Comparison of ENCODE assay signal across 27 mouse cellular contexts in the genomic region with DNA sequence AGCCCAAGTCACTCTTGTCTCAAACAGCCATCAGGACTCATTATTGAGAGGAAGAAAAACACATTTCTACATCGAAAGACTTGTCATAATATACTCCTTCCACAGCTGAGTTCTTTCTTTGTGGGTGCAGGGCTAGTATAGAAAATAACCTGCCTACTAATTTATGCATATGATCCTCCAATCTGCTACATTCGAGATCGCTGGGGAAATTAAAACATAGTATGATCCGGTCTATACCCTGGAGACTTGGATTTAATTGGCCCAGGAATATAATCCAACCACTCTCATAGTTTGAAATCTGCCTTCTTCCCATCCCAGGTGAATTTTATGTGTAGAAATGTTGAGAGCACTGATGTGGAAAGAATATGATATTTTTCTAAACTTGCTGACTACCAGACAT.
A peak's percentile ranks its signal among the peaks of the same experiment; 100 is the strongest.
DNase-seq lines count a peak whose midpoint lies in the region; ATAC-seq and TF ChIP-seq lines count a peak whose summit lies in the region.
"Had no signal": no experiment of that assay in that cellular context is flagged by ENCODE, and none has a peak within 500 bp of the region (broad histone marks: within the 10 kb centered on the region; RNA-seq: fewer than 3 reads in every experiment).

No protein-coding gene starts in this region.

- TF ChIP-seq CTCF in brain, embryonic 14.5 days (IDR thresholded peaks at IDR 0.05; ENCODE audit: borderline replicate concordance, extremely low read depth, insufficient read depth, insufficient read length), result no peak
- TF ChIP-seq CTCF in hindbrain, postnatal 0 days (IDR thresholded peaks at IDR 0.05; ENCODE audit: low read depth), result no peak

- DNase-seq in hindbrain, embryonic 14.5 days (ENCODE audit: low spot score), result peak; percentile 44
- no peak for DNase-seq in hindbrain, embryonic 10.5 days (ENCODE audit: low spot score)
- peak; percentile 36 for DNase-seq in brain, embryonic 14.5 days (ENCODE audit: low read depth)
- peak; percentile 18 for DNase-seq in hindbrain, postnatal 0 days (ENCODE audit: low spot score)
- no peak for DNase-seq in urinary bladder, postnatal 25 days (ENCODE audit: low spot score)
- no peak for DNase-seq in right cerebral cortex, postnatal 25 days
- DNase-seq: adrenal gland, adult 2 months; adrenal gland, postnatal 14 days; cerebellum, adult 11-12 months; cerebellum, adult 8-10 months; cerebellum, postnatal 10 days; cerebellum, postnatal 36 days; embryo, embryonic 11 days; forebrain, postnatal 0 days; gastrocnemius, postnatal 25 days; heart, adult 18-20 months; heart, postnatal 10 days; heart, postnatal 36 days had no signal

- H3K9me3 ChIP-seq in hindbrain, embryonic 14.5 days (ENCODE audit: control insufficient read depth, low read length), result no peaks in the 10 kb centered on the region
- no peaks in the 10 kb centered on the region for H3K9me3 ChIP-seq in hindbrain, embryonic 10.5 days
- H3K9me3 ChIP-seq in hindbrain, postnatal 0 days (ENCODE audit: low read length), result no peaks in the 10 kb centered on the region
- no peaks in the 10 kb centered on the region for H3K9me3 ChIP-seq in midbrain, embryonic 15.5 days
- H3K9me3 ChIP-seq: embryonic facial prominence, embryonic 15.5 days; heart, embryonic 12.5 days; heart, embryonic 15.5 days; hindbrain, embryonic 15.5 days had no signal

- no peak overlapping the region for H3K4me3 ChIP-seq in hindbrain, embryonic 14.5 days (replicated peaks; ENCODE audit: low read length)
- H3K4me3 ChIP-seq in hindbrain, embryonic 10.5 days, result no peak overlapping the region
- no peak overlapping the region for H3K4me3 ChIP-seq in hindbrain, postnatal 0 days (ENCODE audit: low read length)
- no peak overlapping the region for H3K4me3 ChIP-seq in midbrain, embryonic 15.5 days
- H3K4me3 ChIP-seq: embryonic facial prominence, embryonic 15.5 days; heart, embryonic 12.5 days; heart, embryonic 15.5 days; hindbrain, embryonic 15.5 days had no signal

- no peaks in the 10 kb centered on the region for H3K36me3 ChIP-seq in hindbrain, embryonic 14.5 days (replicated peaks; ENCODE audit: control insufficient read depth, insufficient read depth)
- H3K36me3 ChIP-seq in hindbrain, embryonic 10.5 days, result no peaks in the 10 kb centered on the region
- H3K36me3 ChIP-seq in hindbrain, postnatal 0 days (ENCODE audit: insufficient read depth, low read length), result no peaks in the 10 kb centered on the region
- no peaks in the 10 kb centered on the region for H3K36me3 ChIP-seq in midbrain, embryonic 15.5 days (replicated peaks)
- H3K36me3 ChIP-seq: embryonic facial prominence, embryonic 15.5 days; heart, embryonic 12.5 days; heart, embryonic 15.5 days; hindbrain, embryonic 15.5 days had no signal

- WGBS in hindbrain, embryonic 14.5 days, result 68% methylated on average over 4 of the region's 4 CpGs
- WGBS in hindbrain, embryonic 10.5 days, result 90% methylated on average over 4 of the region's 4 CpGs
- 69% methylated on average over 4 of the region's 4 CpGs for WGBS in hindbrain, postnatal 0 days
- 61% methylated on average over 4 of the region's 4 CpGs for WGBS in midbrain, embryonic 15.5 days

- ATAC-seq in hindbrain, embryonic 14.5 days (ENCODE audit: low FRiP score), result peak; percentile 66; the same call in 1 of the 2 replicates
- no peak; the same call in 1 of the 2 replicates for ATAC-seq in hindbrain, postnatal 0 days
- ATAC-seq in midbrain, embryonic 15.5 days (replicated peaks), result 0 out of 2 replicates have a peak, but pooled peaks have one; percentile 37
- ATAC-seq in megakaryocyte progenitor cell, adult 5-6 weeks (replicated peaks; ENCODE audit: poor library complexity), result no peak
- ATAC-seq: CD4-positive, CD25-positive, alpha-beta regulatory T cell, adult 4 months; forebrain, embryonic 14.5 days; forebrain, postnatal 0 days; inflammation-experienced regulatory T-cells, adult 6 months had no signal

- no peak for TF ChIP-seq POLR2A in brain, embryonic 14.5 days (IDR thresholded peaks at IDR 0.05; ENCODE audit: borderline replicate concordance, extremely low read depth, insufficient read depth, insufficient read length, poor library complexity, severe bottlenecking)

- no peaks in the 10 kb centered on the region for H3K27me3 ChIP-seq in hindbrain, embryonic 14.5 days (ENCODE audit: control insufficient read depth, insufficient read depth, low read length)
- no peaks in the 10 kb centered on the region for H3K27me3 ChIP-seq in hindbrain, embryonic 10.5 days (ENCODE audit: insufficient read depth, poor library complexity, severe bottlenecking)
- H3K27me3 ChIP-seq in hindbrain, postnatal 0 days (ENCODE audit: insufficient read depth, low read length), result no peaks in the 10 kb centered on the region
- H3K27me3 ChIP-seq in midbrain, embryonic 15.5 days (replicated peaks), result no peaks in the 10 kb centered on the region
- H3K27me3 ChIP-seq: embryonic facial prominence, embryonic 15.5 days; heart, embryonic 12.5 days; heart, embryonic 15.5 days; hindbrain, embryonic 15.5 days had no signal

- no peak overlapping the region for H3K27ac ChIP-seq in hindbrain, embryonic 14.5 days
- H3K27ac ChIP-seq in hindbrain, embryonic 10.5 days, result no peak overlapping the region
- H3K27ac ChIP-seq in hindbrain, postnatal 0 days, result no peak overlapping the region
- no peak overlapping the region for H3K27ac ChIP-seq in midbrain, embryonic 15.5 days
- H3K27ac ChIP-seq: embryonic facial prominence, embryonic 15.5 days; heart, embryonic 15.5 days; hindbrain, embryonic 15.5 days had no signal

- H3K9ac ChIP-seq in hindbrain, embryonic 14.5 days, result no peak overlapping the region
- no peak overlapping the region for H3K9ac ChIP-seq in hindbrain, postnatal 0 days (replicated peaks; ENCODE audit: low read length)
- H3K9ac ChIP-seq in midbrain, embryonic 15.5 days, result no peak overlapping the region
- H3K9ac ChIP-seq: embryonic facial prominence, embryonic 15.5 days; forebrain, postnatal 0 days; heart, embryonic 12.5 days; heart, embryonic 15.5 days; hindbrain, embryonic 15.5 days had no signal

- H3K4me1 ChIP-seq in hindbrain, embryonic 14.5 days (replicated peaks; ENCODE audit: control insufficient read depth, insufficient read depth, low read length), result 0 out of 2 replicates have a peak, but pooled peaks cover 3% of the 10 kb centered on the region
- H3K4me1 ChIP-seq in hindbrain, embryonic 10.5 days (replicated peaks), result 0 out of 2 replicates have a peak, but pooled peaks cover under 1% of the 10 kb centered on the region
- H3K4me1 ChIP-seq in hindbrain, postnatal 0 days (ENCODE audit: insufficient read depth, low read length), result no peaks in the 10 kb centered on the region
- H3K4me1 ChIP-seq in midbrain, embryonic 15.5 days, result peaks cover 6% of the 10 kb centered on the region; the same call in 1 of the 2 replicates
- H3K4me1 ChIP-seq: embryonic facial prominence, embryonic 15.5 days; heart, embryonic 12.5 days; heart, embryonic 15.5 days; hindbrain, embryonic 15.5 days had no signal

- H3K4me2 ChIP-seq in hindbrain, embryonic 14.5 days (replicated peaks), result no peak overlapping the region
- H3K4me2 ChIP-seq in hindbrain, postnatal 0 days (ENCODE audit: low read depth, low read length), result no peak overlapping the region
- H3K4me2 ChIP-seq in midbrain, embryonic 15.5 days, result no peak overlapping the region
- H3K4me2 ChIP-seq: embryonic facial prominence, embryonic 15.5 days; heart, embryonic 12.5 days; heart, embryonic 15.5 days; hindbrain, embryonic 15.5 days had no signal

Comparison
In these comparisons a context has a peak if more than half of its experiments do, and no peak if none do; other contexts are left out.
1. ATAC-seq: peak in hindbrain, embryonic 14.5 days (single experiment) and midbrain, embryonic 15.5 days (single experiment); none in hindbrain, postnatal 0 days (single experiment) and megakaryocyte progenitor cell, adult 5-6 weeks (single experiment).
2. DNase-seq: peak in hindbrain, embryonic 14.5 days (single experiment), brain, embryonic 14.5 days (single experiment) and hindbrain, postnatal 0 days (single experiment); none in hindbrain, embryonic 10.5 days (single experiment), urinary bladder, postnatal 25 days (single experiment) and right cerebral cortex, postnatal 25 days (single experiment).